Mouse (Mus musculus) liver, embryonic 15.5 days (tissue): ENCODE data around the gene Atxn7l3. TPM values are rescaled to one million over a fixed set of nuclear protein-coding genes. Genes with fewer than 3 reads are reported as not detected.

Experiments
- polyA plus RNA-seq: library from polyadenylated mRNA; unstranded; fragments of >200 nt; fragmentation: Nextera tagmentation; extraction: Ambion mirVana; gene quantifications from 2 replicates; pipeline ENCODE4 v1.2.1, GENCODE M21; 2015

Gene Atxn7l3
- polyA plus RNA-seq, 1 experiment from 2014 or later, result 3.8 TPM

Other genes with a start within 250 kb of the Atxn7l3 start
- gene Mpp2, start 208.1 kb downstream of the Atxn7l3 start, polyA plus RNA-seq, result 11.5 and 13.3 TPM in 2 replicates
- gene Ppy, start 195.3 kb downstream of the Atxn7l3 start, polyA plus RNA-seq, result not detected in 2 replicates
- gene Pyy, start 188.8 kb downstream of the Atxn7l3 start, polyA plus RNA-seq, result 0.29 and 0.71 TPM in 2 replicates
- 16.5 and 18.2 TPM in 2 replicates for gene Nags, start 151.1 kb downstream of the Atxn7l3 start, polyA plus RNA-seq
- 9.6 and 12.0 TPM in 2 replicates for gene Tmem101, start 140.2 kb downstream of the Atxn7l3 start, polyA plus RNA-seq
- 51.4 and 70.3 TPM in 2 replicates for gene Lsm12, start 111.3 kb downstream of the Atxn7l3 start, polyA plus RNA-seq
- 8.2 and 8.8 TPM in 2 replicates for gene G6pc3, start 107.0 kb downstream of the Atxn7l3 start, polyA plus RNA-seq
- gene Hdac5, start 66.5 kb downstream of the Atxn7l3 start, polyA plus RNA-seq, result 17.3 and 17.5 TPM in 2 replicates
- 14.1 and 15.3 TPM in 2 replicates for gene BC030867, start 47.7 kb downstream of the Atxn7l3 start, polyA plus RNA-seq
- 0.05 and 0.06 TPM in 2 replicates for gene Asb16, start 27.9 kb downstream of the Atxn7l3 start, polyA plus RNA-seq
- 26.1 and 28.9 TPM in 2 replicates for gene Tmub2, start 11.7 kb downstream of the Atxn7l3 start, polyA plus RNA-seq
- gene Ubtf, start 23.1 kb upstream of the Atxn7l3 start, polyA plus RNA-seq, result 50.9 and 55.2 TPM in 2 replicates
- 1,073 and 1,204 TPM in 2 replicates for gene Slc4a1, start 69.6 kb upstream of the Atxn7l3 start, polyA plus RNA-seq
- gene Rundc3a, start 96.8 kb upstream of the Atxn7l3 start, polyA plus RNA-seq, result 2.2 and 2.4 TPM in 2 replicates
- gene Slc25a39, start 111.3 kb upstream of the Atxn7l3 start, polyA plus RNA-seq, result 451 and 525 TPM in 2 replicates
- 94.8 and 121 TPM in 2 replicates for gene Grn, start 133.7 kb upstream of the Atxn7l3 start, polyA plus RNA-seq
- 0.28 and 0.61 TPM in 2 replicates for gene Fam171a2, start 151.1 kb upstream of the Atxn7l3 start, polyA plus RNA-seq
- 26.9 and 35.1 TPM in 2 replicates for gene Itga2b, start 173.5 kb upstream of the Atxn7l3 start, polyA plus RNA-seq